Mouse (Mus musculus) MEL (cell line): ENCODE results near the gene Pinlyp. TPM values are rescaled to one million over a fixed set of nuclear protein-coding genes. Genes with fewer than 3 reads are reported as not detected.

Source experiments
- DNase-seq: peaks from one replicate; pipeline ENCODE4 v3.0.0; 2011; ENCODE audit warnings: low read depth, low spot score
- H3K27ac ChIP-seq: 2 replicates; pipeline ENCODE4 v1.5.1; 2012; ENCODE audit warnings: low read depth, mild to moderate bottlenecking, control low read depth, low read length, moderate library complexity; ENCODE audit not compliant: control insufficient read depth
- H3K27me3 ChIP-seq, 2 experiments: fragments of 150-350 bp in 1 of 2; sonication (generic) in 1 of 2; 2 replicates each; pipeline ENCODE4 v1.6.1; 2012; ENCODE audit warnings: low read length in 2 of 2, mild to moderate bottlenecking in 2 of 2, improper control_type of control experiment in 1 of 2, moderate library complexity in 1 of 2; ENCODE audit not compliant: insufficient read depth in 2 of 2, control insufficient read depth in 1 of 2
- H3K36me3 ChIP-seq, 2 experiments: 2 replicates each; pipeline ENCODE4 v1.6.1; 2012 to 2014; ENCODE audit warnings: low read length in 2 of 2, improper control_type of control experiment in 1 of 2, inconsistent platforms in 1 of 2, mild to moderate bottlenecking in 1 of 2; ENCODE audit not compliant: insufficient read depth in 2 of 2, control insufficient read depth in 1 of 2
- H3K4me1 ChIP-seq, 2 experiments: fragments of 150-350 bp in 1 of 2; sonication (generic) in 1 of 2; 2 replicates each; pipeline ENCODE4 v1.6.1; 2012; ENCODE audit warnings: low read length in 2 of 2, improper control_type of control experiment in 1 of 2, mild to moderate bottlenecking in 1 of 2; ENCODE audit not compliant: insufficient read depth in 2 of 2, control insufficient read depth in 1 of 2
- H3K4me3 ChIP-seq, 2 experiments: fragments of 150-350 bp in 1 of 2; sonication (generic) in 1 of 2; 2 replicates each; pipeline ENCODE4 v1.5.1; 2012; ENCODE audit warnings: low read depth in 2 of 2, low read length in 2 of 2, mild to moderate bottlenecking in 2 of 2, moderate library complexity in 2 of 2, control low read depth in 1 of 2, improper control_type of control experiment in 1 of 2; ENCODE audit not compliant: control insufficient read depth in 1 of 2, insufficient read depth in 1 of 2
- H3K79me2 ChIP-seq: 2 replicates; pipeline ENCODE4 v1.6.1; 2012; ENCODE audit warnings: mild to moderate bottlenecking, low read length, moderate library complexity; ENCODE audit not compliant: control insufficient read depth, poor library complexity, insufficient read depth
- H3K9ac ChIP-seq: 2 replicates; pipeline ENCODE4 v1.6.1; 2012; ENCODE audit warnings: low read depth, mild to moderate bottlenecking, control low read depth, low read length, moderate library complexity; ENCODE audit not compliant: control insufficient read depth, poor library complexity, severe bottlenecking
- H3K9me3 ChIP-seq: fragments of 150-350 bp; sonication (generic); replicated peaks from 2 replicates; pipeline ENCODE4 v1.6.1; 2012; ENCODE audit warnings: mild to moderate bottlenecking, low read length, improper control_type of control experiment, moderate library complexity; ENCODE audit not compliant: insufficient read depth
- CHD1 ChIP-seq: IDR thresholded peaks from 2 replicates; pipeline ENCODE4 v1.6.1; 2012; ENCODE audit warnings: low read depth, mild to moderate bottlenecking, inconsistent platforms, low read length, improper control_type of control experiment
- CHD2 ChIP-seq: IDR thresholded peaks from 2 replicates; pipeline ENCODE4 v1.6.1; 2011; ENCODE audit warnings: low read length, improper control_type of control experiment
- CTCF ChIP-seq, 3 experiments: IDR thresholded peaks in 2 of 3; conservative IDR thresholded peaks in 1 of 3; 2 replicates each; pipeline ENCODE4 v1.5.1; 2011 to 2012; ENCODE audit warnings: low read length in 3 of 3, low read depth in 2 of 3, mild to moderate bottlenecking in 2 of 3, improper control_type of control experiment in 1 of 3, inconsistent platforms in 1 of 3, mixed read lengths in 1 of 3, moderate library complexity in 1 of 3; ENCODE audit not compliant: control insufficient read depth in 1 of 3, insufficient read depth in 1 of 3, poor library complexity in 1 of 3, severe bottlenecking in 1 of 3
- E2F4 ChIP-seq: IDR thresholded peaks from 2 replicates; pipeline ENCODE4 v1.6.1; 2011; ENCODE audit warnings: low read depth, low read length, improper control_type of control experiment, borderline replicate concordance
- ELF1 ChIP-seq: IDR thresholded peaks from 2 replicates; pipeline ENCODE4 v1.6.1; 2014; ENCODE audit warnings: low read depth, mild to moderate bottlenecking, inconsistent platforms, low read length, improper control_type of control experiment, moderate library complexity
- ETS1 ChIP-seq: IDR thresholded peaks from 2 replicates; pipeline ENCODE4 v1.6.1; 2012; ENCODE audit warnings: low read depth, mild to moderate bottlenecking, inconsistent platforms, low read length, improper control_type of control experiment, moderate library complexity
- GATA1 ChIP-seq: IDR thresholded peaks from 2 replicates; pipeline ENCODE4 v1.6.1; 2011; ENCODE audit warnings: low read depth, low read length, improper control_type of control experiment
- MAFK ChIP-seq: IDR thresholded peaks from 2 replicates; pipeline ENCODE4 v1.6.1; 2011; ENCODE audit warnings: low read depth, mild to moderate bottlenecking, low read length, improper control_type of control experiment, borderline replicate concordance
- MAX ChIP-seq: IDR thresholded peaks from 2 replicates; pipeline ENCODE4 v1.6.1; 2011; ENCODE audit warnings: low read length, improper control_type of control experiment
- MAZ ChIP-seq: IDR thresholded peaks from 2 replicates; pipeline ENCODE4 v1.6.1; 2012; ENCODE audit warnings: low read depth, mild to moderate bottlenecking, inconsistent platforms, low read length, improper control_type of control experiment
- MEF2A ChIP-seq: IDR thresholded peaks from 2 replicates; pipeline ENCODE4 v1.6.1; 2014; ENCODE audit warnings: low read depth, mild to moderate bottlenecking, inconsistent platforms, low read length, improper control_type of control experiment; ENCODE audit not compliant: poor library complexity, insufficient replicate concordance, severe bottlenecking; ENCODE audit errors: extremely low read depth
- MXI1 ChIP-seq: IDR thresholded peaks from 2 replicates; pipeline ENCODE4 v1.6.1; 2011; ENCODE audit warnings: mild to moderate bottlenecking, low read depth, low read length, improper control_type of control experiment
- MYB ChIP-seq: IDR thresholded peaks from 2 replicates; pipeline ENCODE4 v1.6.1; 2011; ENCODE audit warnings: mild to moderate bottlenecking, low read depth, low read length, improper control_type of control experiment
- NELFE ChIP-seq: IDR thresholded peaks from 2 replicates; pipeline ENCODE4 v1.6.1; 2011; ENCODE audit warnings: low read depth, low read length, improper control_type of control experiment
- NRF1 ChIP-seq: IDR thresholded peaks from 2 replicates; pipeline ENCODE4 v1.6.1; 2014; ENCODE audit warnings: low read depth, mild to moderate bottlenecking, inconsistent platforms, low read length, improper control_type of control experiment, moderate library complexity; ENCODE audit not compliant: poor library complexity, insufficient read depth, severe bottlenecking
- RCOR1 ChIP-seq: IDR thresholded peaks from 2 replicates; pipeline ENCODE4 v1.6.1; 2012; ENCODE audit warnings: low read depth, mild to moderate bottlenecking, inconsistent platforms, low read length, improper control_type of control experiment
- SIN3A ChIP-seq: IDR thresholded peaks from 2 replicates; pipeline ENCODE4 v1.6.1; 2012; ENCODE audit warnings: low read length, improper control_type of control experiment, inconsistent platforms
- SMC3 ChIP-seq: IDR thresholded peaks from 2 replicates; pipeline ENCODE4 v1.6.1; 2011; ENCODE audit warnings: low read depth, low read length, improper control_type of control experiment
- TAL1 ChIP-seq: IDR thresholded peaks from 2 replicates; pipeline ENCODE4 v1.6.1; 2012; ENCODE audit warnings: mild to moderate bottlenecking, inconsistent platforms, low read length, moderate library complexity, mixed read lengths
- TBP ChIP-seq: IDR thresholded peaks from 2 replicates; pipeline ENCODE4 v1.8.0; 2011; ENCODE audit warnings: low read depth, low read length, improper control_type of control experiment
- TCF12 ChIP-seq: IDR thresholded peaks from 2 replicates; pipeline ENCODE4 v1.6.1; 2014; ENCODE audit warnings: low read depth, mild to moderate bottlenecking, inconsistent platforms, low read length, improper control_type of control experiment, moderate library complexity
- UBTF ChIP-seq: IDR thresholded peaks from 2 replicates; pipeline ENCODE4 v1.6.1; 2012; ENCODE audit warnings: low read depth, mild to moderate bottlenecking, inconsistent platforms, low read length, improper control_type of control experiment, moderate library complexity, borderline replicate concordance; ENCODE audit not compliant: insufficient read depth
- ZKSCAN1 ChIP-seq: IDR thresholded peaks from 2 replicates; pipeline ENCODE4 v1.6.1; 2012; ENCODE audit warnings: low read depth, mild to moderate bottlenecking, inconsistent platforms, low read length, improper control_type of control experiment, moderate library complexity
- ZNF384 ChIP-seq: IDR thresholded peaks from 2 replicates; pipeline ENCODE4 v1.6.1; 2012; ENCODE audit warnings: low read depth, mild to moderate bottlenecking, inconsistent platforms, low read length, improper control_type of control experiment
- polyA plus RNA-seq, 2 experiments: library from polyadenylated mRNA; stranded (reverse) in 1 of 2; unstranded in 1 of 2; fragments of >175 nt in 1 of 2; fragments of >200 nt in 1 of 2; gene quantifications; 2 replicates each; pipeline versions ENCODE4 v1.2.1 to v1.2.4; 2012; ENCODE audit warnings: low replicate concordance in 2 of 2, low read depth in 1 of 2; ENCODE audit not compliant: insufficient read length in 2 of 2, insufficient read depth in 1 of 2, missing spikeins in 1 of 2
- total RNA-seq: library from RNA; depleted of rRNA; stranded (reverse); fragments of 300-350 nt; gene quantifications from 2 replicates; pipeline ENCODE4 v1.2.3, GENCODE M21; 2012

Gene Pinlyp
- total and polyA plus RNA-seq, 3 experiments = not detected

GRCm38 (mm10) chr7:24568512-24568911 is 22.6 kb upstream of the Pinlyp start:
- H3K27me3 ChIP-seq = no peaks in the 10 kb centered on the region
- no peak overlapping the region for H3K4me3 ChIP-seq
- no peak overlapping the region for H3K9ac ChIP-seq
- H3K4me1 ChIP-seq = no peaks in the 10 kb centered on the region
- peaks cover 0 to 3% of the 10 kb centered on the region in 2 experiments; a peak in 1 of 4 replicates for H3K36me3 ChIP-seq
- TF ChIP-seq TBP = no peak
- no peak for TF ChIP-seq GATA1
- no peak for TF ChIP-seq E2F4
- TF ChIP-seq TAL1 = no peak
- TF ChIP-seq CHD1 = no peak
- no peak for TF ChIP-seq MAX
- no peak for TF ChIP-seq NRF1
- TF ChIP-seq MYB = no peak
- TF ChIP-seq MEF2A = no peak
- no peak for TF ChIP-seq NELFE
- no peak for TF ChIP-seq MAZ
- no peak for TF ChIP-seq SMC3
- no peak for TF ChIP-seq ZKSCAN1
- TF ChIP-seq MAFK = no peak
- no peak for TF ChIP-seq ZNF384
- no peak for TF ChIP-seq ELF1
- no peak for TF ChIP-seq CHD2
- no peak for TF ChIP-seq MXI1
- no peak for TF ChIP-seq TCF12
- TF ChIP-seq CTCF (IDR thresholded peaks at IDR 0.05 in 2 of 3, conservative IDR thresholded peaks at IDR 0.05 in 1 of 3; ENCODE audit: control insufficient read depth in 1 of 3, insufficient read depth in 1 of 3, low read depth in 2 of 3, low read length in 3 of 3, poor library complexity in 1 of 3, severe bottlenecking in 1 of 3) = no peak
- TF ChIP-seq, all 39 proteins: peak for 0
- Histone ChIP-seq H3K27ac (no peak overlapping the region), H3K79me2 (no peaks in the 10 kb centered on the region), H3K9me3 (no peaks in the 10 kb centered on the region)
- no peak for DNase-seq

- no peaks in the 10 kb centered on the region for H3K27me3 ChIP-seq
- DNase-seq = no peak
- H3K79me2 ChIP-seq = no peaks in the 10 kb centered on the region
- TF ChIP-seq ZKSCAN1 = no peak
- no peak for TF ChIP-seq SIN3A
- no peak for TF ChIP-seq RCOR1
- no peak for TF ChIP-seq UBTF
- TF ChIP-seq MAZ = no peak
- TF ChIP-seq ETS1 = no peak
- H3K9ac ChIP-seq = no peak overlapping the region
- H3K36me3 ChIP-seq = peaks cover 0 to 3% of the 10 kb centered on the region in 2 experiments; a peak in 2 of 4 replicates
- H3K4me1 ChIP-seq = no peaks in the 10 kb centered on the region
- H3K27ac ChIP-seq = no peak overlapping the region
- no peak overlapping the region for H3K4me3 ChIP-seq
- no peaks in the 10 kb centered on the region for H3K9me3 ChIP-seq
Observed at GRCm38 (mm10) chr7:24566206-24566605, 20.3 kb upstream of the Pinlyp start.
